Mouse (Mus musculus) skeletal muscle tissue, postnatal 0 days (tissue): ENCODE data around the gene Akr1b10. TPM values are rescaled to one million over a fixed set of nuclear protein-coding genes. Genes with fewer than 3 reads are reported as not detected.

ENCODE experiments used
- polyA plus RNA-seq: library from polyadenylated mRNA; unstranded; fragments of >200 nt; fragmentation: Nextera tagmentation; extraction: Ambion mirVana; gene quantifications from 2 replicates; pipeline ENCODE4 v1.2.1, GENCODE M21; 2015

The Akr1b10 gene
- polyA plus RNA-seq = 34.6 and 34.9 TPM in 2 replicates

GRCm38 (mm10) chr6:34384110-34384661 is at the start of gene Akr1b10:
Gene Akr1b10 (plus strand): TSS chr6:34384218.

GRCm38 (mm10) chr6:34353658-34354353 is 30.2 kb upstream of the Akr1b10 start, which contains the start of gene Akr1b8:
Gene Akr1b8 (plus strand): TSS chr6:34354119.

GRCm38 (mm10) chr6:34412023-34412422 is 28.0 kb downstream of the Akr1b10 start, which contains the start of gene Akr1b7:
Gene Akr1b7 (plus strand): TSS chr6:34412334.

Other genes starting within 250 kb of the Akr1b10 start
- 13.4 and 16.3 TPM in 2 replicates for gene Slc35b4, start 207.1 kb upstream of the Akr1b10 start, polyA plus RNA-seq
- gene Akr1b3, start 66.7 kb upstream of the Akr1b10 start, polyA plus RNA-seq = 181 and 182 TPM in 2 replicates
- 3.7 and 6.2 TPM in 2 replicates for gene Akr1b8, start 30.1 kb upstream of the Akr1b10 start, polyA plus RNA-seq
- gene Akr1b7, start 28.1 kb downstream of the Akr1b10 start, polyA plus RNA-seq = 0.17 and 0.18 TPM in 2 replicates
- gene Bpgm, start 92.0 kb downstream of the Akr1b10 start, polyA plus RNA-seq = 19.2 and 20.6 TPM in 2 replicates
- gene Cald1, start 214.3 kb downstream of the Akr1b10 start, polyA plus RNA-seq = 121 and 137 TPM in 2 replicates